Mouse (Mus musculus) monocyte, adult 2 months (primary cell): ENCODE data around the gene Cldn7.
"Not testable (repeated sequence)": the region's sequence is repeated elsewhere in the genome, so short reads cannot be mapped to it uniquely, and the experiment has no call there.

Experiments
- DNase-seq, 2 experiments: peaks; one replicate each; pipeline ENCODE4 v3.0.0; 2022; ENCODE audit warnings: low spot score in 2 of 2, low read depth in 1 of 2

Cldn7 gene

GRCm38 (mm10) chr11:69964650-69965270 is at the start of gene Cldn7:
Cldn7 (plus strand) TSS chr11:69964779.
- no peak for DNase-seq

- no peak for DNase-seq
Observed at GRCm38 (mm10) chr11:69914917-69915430, 49.6 kb upstream of the Cldn7 start.

DNA sequence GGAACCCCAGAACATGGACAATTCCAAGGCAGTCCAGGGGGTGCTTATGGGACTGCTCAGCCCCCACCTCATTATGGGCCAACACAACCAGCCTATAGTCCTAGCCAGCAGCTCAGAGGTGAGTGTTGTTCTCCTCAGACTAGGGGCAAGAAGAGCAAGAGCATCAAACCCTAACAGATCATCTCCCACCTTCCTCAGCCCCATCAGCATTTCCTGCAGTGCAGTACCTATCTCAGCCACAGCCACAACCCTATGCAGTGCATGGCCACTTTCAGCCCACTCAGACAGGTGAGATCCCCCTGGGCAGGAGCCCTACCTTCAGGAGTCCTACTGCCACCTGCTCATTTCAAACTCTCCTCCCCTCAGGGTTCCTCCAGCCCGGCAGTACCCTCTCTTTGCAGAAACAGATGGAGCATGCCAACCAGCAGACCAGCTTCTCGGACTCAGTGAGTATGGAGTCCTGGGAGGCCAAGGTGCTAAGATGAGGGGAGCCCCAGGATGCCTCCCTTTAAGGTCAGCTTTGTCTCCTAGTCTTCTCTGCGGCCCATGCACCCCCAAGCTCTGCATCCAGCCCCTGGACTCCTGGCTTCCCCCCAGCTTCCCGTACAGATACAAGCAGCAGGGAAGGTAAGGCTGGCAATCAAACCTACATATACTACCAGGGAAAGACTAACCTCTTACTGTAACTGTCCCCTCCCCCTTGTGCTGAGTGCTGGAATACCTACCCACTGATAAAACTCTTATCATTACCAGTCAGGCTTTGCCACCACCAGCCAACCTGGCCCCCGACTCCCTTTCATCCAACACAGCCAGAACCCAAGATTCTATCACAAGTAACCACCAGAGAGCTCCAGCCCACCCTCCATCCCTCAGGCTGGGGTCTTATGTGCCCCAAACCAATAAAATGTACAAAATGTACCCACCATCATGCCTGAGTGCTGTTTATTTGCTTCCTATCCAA is 48.6 kb upstream of the Cldn7 start:
- DNase-seq, result no peak

DNA sequence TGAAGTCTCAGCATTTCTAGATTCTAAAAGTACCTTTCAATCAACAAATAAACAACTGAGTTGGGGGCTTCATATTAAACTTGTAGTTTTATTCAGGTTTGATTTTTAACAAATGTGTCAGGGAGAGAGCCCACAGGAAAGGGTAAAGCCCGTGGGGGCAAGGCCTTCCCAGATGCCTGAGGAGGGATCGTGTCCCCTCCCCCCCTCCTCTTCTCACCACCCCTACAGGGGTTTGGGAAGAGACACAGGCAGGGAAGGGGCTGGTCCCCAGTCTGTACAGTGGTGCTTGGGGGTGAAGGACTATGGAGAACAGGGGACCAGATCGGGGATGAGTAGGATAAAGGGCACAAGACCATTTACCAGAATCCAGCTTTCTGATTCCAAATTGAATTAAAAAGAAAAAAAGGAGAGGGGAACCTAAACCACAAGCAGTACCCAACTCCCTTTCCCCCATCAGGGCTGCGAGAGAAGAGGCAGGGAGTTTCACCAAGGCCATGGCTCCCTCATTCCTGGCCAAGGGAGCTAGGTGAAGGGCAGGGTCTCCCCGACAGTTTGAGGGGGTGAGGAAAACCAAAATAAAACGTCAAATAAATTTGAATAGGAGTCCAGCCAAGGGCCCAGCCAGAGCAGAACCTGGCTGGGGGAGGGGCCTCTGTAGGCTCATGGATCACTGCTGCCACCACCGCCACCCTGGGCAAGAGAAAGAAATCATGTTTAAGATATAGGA is 47.8 kb upstream of the Cldn7 start:
- not testable (repeated sequence) for DNase-seq

DNA sequence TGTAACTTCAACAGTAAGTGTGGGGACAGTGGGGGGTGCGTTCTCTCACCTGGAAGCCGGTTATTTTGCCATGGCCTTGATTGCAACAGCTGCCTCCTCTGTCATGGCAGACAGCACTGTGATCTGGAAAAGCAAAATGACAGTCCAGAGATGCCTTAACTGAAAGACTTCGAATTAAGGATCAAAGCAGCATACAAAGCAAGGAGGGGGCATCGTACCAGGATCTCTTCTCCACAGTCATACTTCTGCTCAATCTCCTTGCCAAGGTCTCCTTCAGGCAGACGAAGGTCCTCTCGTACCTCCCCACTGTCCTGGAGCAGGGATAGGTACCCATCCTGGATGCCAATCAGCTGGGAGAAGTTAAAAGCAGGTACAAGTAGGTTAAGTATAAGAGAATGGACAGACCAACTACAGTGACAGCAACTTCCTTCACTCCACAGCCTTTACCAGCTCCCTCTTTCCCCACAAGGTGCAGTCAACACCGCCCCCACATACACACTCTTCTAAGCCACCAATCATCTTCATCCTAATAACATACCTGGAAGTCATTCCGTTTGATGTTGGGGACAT is 47.1 kb upstream of the Cldn7 start:
- DNase-seq, result no peak

DNA sequence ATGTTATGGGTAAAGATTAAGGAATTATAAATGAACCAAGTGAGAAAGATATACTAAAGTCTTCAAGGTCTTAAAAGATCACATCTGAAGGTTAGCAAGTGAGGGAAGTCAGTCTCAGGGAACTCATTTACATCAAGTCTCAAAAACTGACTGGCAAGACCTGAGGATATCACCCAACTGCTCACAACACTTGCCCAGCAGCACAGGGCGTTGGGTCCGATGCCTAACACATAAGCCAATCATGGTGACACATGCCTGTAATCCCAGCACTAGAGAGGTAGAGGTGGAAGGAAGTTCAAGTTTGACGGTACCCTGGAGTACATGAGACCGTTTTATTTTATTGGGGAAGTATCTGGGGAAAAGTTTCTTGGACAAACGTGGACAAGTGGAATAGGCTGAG is 46.5 kb upstream of the Cldn7 start:
- DNase-seq, result no peak

DNA sequence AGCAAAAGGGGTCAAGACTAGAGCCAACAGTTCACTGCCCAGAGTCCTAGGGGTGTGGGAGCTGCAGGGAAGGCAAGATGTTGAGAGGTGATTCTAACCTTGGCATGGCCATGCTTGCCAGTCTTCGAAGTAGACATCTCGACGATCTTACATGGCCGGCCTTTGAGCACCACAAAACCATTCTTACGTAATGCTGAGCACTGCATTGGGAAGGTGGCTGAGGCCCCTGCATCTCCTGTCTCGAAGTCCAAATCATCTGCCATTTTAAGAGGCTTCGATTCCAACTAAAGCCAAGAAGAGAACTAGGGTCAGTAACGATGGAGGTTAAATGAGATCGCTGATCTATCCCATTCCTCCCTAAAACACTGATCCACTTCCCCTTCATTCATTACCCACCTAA is 45.5 kb upstream of the Cldn7 start:
- no peak for DNase-seq

DNA sequence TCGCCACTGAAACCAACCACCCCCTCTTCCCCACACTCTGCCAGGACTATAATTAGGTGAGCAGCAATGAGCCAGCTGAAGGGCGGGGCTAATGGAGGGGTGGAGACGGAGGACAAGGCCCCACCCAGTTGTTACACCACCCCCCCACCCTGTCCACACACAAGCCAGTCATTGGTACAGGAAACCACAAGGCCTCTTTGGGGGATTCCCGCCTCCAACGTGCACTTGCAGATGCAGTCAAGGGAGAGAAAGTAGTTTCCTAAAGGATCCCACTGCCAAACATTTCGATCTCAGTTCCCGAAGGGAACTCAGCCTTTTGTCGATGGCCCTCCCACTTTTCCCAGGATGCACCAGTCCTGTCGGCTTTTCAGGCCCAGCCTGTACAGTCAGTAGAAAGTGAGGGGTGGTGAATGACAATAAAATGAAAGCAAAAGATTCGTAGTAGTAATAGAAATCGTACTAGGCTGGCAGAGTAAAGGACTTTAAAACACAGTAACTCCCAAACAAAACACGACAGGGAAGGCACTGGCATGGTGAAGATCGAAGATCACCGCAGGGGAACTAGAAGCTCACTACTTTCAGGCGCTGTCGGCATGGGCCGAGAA is 44.8 kb upstream of the Cldn7 start:
- DNase-seq, result peak; percentile 65 to 75

GRCm38 (mm10) chr11:69920266-69921031 is 44.1 kb upstream of the Cldn7 start:
- no peak for DNase-seq

DNA sequence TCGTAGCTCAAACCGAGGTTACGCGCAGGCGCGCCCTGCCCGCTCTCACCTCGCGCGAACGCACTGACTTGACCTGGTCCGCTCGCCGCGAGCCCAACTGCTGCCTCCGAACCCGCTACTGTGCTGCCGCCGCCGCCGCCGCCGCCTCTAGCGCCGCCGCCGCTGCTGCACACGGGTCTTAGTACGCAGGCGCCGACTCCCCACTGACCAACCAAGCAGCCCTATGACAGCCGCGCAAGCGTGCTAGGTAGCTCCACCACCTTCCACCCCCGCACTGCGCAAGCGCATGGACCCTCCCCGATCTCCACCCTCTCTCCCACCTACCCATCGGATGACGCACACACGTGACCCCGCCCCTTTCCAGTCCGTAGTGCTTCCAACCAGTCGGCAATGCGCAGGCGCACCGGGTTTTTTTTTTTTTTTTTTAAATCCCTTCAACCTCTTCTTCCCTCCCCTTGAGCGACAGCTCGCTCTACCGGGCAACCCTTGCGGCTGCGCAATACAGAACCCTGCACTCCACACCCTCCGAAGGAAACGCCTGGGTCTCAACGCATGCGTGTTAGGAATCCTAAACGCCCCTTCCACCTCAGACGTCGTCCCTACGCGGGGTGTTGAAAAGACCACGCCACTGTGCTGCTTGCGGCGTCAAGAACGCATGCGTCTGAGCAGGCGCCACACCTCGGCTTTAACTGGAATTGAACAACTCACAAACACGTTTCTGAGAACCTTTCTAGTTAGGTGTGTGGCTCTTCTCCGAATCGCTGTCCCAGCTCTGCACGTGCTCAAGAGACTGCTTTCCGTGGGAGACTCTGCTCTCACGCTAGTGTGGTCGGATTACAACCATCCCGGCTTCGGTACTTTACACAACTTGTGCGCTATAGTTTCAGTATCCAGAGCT is 43.2 kb upstream of the Cldn7 start, which contains the start of gene Eif5a:
TSS of gene Eif5a (minus strand) at position 845 of the 898 bp plus-strand sequence.
- peak; percentile 100 for DNase-seq

GRCm38 (mm10) chr11:69922012-69922756 is 42.4 kb upstream of the Cldn7 start:
- no peak for DNase-seq

GRCm38 (mm10) chr11:69922796-69923195 is 41.8 kb upstream of the Cldn7 start:
- DNase-seq, result no peak

DNA sequence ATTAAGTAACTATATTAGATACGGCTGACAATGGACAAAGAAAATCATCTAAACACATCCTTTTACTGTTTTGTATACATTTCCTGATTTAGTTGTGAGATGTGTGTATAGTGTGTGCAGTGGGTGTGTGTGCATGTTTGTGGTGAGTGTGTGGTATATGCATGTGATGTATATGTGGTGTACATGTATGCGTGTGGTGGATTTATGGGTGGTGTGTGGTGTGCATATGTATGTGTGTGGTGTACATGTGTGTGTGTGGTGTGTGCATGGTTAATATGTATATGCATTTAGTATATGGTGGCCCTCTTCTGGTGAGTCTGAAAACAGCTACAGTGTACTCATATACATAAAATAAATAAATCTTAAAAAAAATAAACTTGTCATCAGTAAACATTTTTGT is 37.1 kb upstream of the Cldn7 start:
- DNase-seq, result no peak

GRCm38 (mm10) chr11:69929712-69930111 is 34.9 kb upstream of the Cldn7 start:
- no peak for DNase-seq

GRCm38 (mm10) chr11:69930176-69930575 is 34.4 kb upstream of the Cldn7 start:
- not testable (repeated sequence) for DNase-seq

GRCm38 (mm10) chr11:69930967-69931537 is 33.5 kb upstream of the Cldn7 start:
- no peak for DNase-seq

DNA sequence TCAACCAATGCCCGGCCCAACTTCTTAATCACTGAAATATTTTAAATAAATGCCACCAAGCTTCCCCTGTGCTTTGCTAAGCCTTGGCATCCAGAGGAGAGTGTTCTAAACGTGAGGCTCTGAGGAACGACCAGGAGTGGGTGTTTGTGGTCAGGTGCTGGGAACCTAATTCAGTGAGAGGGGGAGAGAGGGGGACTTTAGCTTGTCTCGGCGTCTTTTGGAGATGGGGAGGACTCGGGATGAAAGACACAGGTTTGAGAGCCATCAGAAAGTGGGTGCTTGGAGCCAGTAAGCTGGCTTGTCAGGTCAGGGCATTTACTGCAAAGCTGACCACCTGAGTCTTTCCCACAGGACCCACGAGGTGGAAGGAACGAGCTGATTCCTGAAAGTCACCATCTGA is 32.8 kb upstream of the Cldn7 start:
- DNase-seq, result no peak

- no peak for DNase-seq
Observed at GRCm38 (mm10) chr11:69932254-69932653, 32.3 kb upstream of the Cldn7 start.
